Mouse (Mus musculus): ENCODE results near the gene Dhx9.
A peak's percentile ranks its signal among the peaks of the same experiment; 100 is the strongest.
"Not testable (repeated sequence)": the region's sequence is repeated elsewhere in the genome, so short reads cannot be mapped to it uniquely, and the experiment has no call there.

Gene Dhx9

GRCm38 (mm10) chr1:153486120-153486519 lies 1.3 kb downstream of the Dhx9 start:
- DNase-seq (ENCODE audit: low spot score in 2 of 2) = not testable (repeated sequence)

- no peak for DNase-seq (ENCODE audit: low spot score in 2 of 2)
Observed at GRCm38 (mm10) chr1:153485201-153485796, 2.2 kb downstream of the Dhx9 start.

- DNase-seq (ENCODE audit: low spot score in 2 of 2) = no peak
Observed at GRCm38 (mm10) chr1:153481025-153481412, 6.4 kb downstream of the Dhx9 start.

GRCm38 (mm10) chr1:153480386-153481024 lies 7.0 kb downstream of the Dhx9 start:
- peak in 1 of 2 experiments; percentile 47 for DNase-seq (ENCODE audit: low spot score in 2 of 2)

GRCm38 (mm10) chr1:153479296-153479695 lies 8.2 kb downstream of the Dhx9 start:
- no peak for DNase-seq (ENCODE audit: low spot score in 2 of 2)

GRCm38 (mm10) chr1:153461796-153462195 lies 25.7 kb downstream of the Dhx9 start:
- DNase-seq (ENCODE audit: low spot score in 2 of 2) = no peak

GRCm38 (mm10) chr1:153456137-153456536 lies 31.3 kb downstream of the Dhx9 start:
- DNase-seq (ENCODE audit: low spot score in 2 of 2) = no peak

GRCm38 (mm10) chr1:153453146-153453642 lies 34.3 kb downstream of the Dhx9 start:
- no peak for DNase-seq (ENCODE audit: low spot score in 2 of 2)

- no peak for DNase-seq (ENCODE audit: low spot score in 2 of 2)
Observed at GRCm38 (mm10) chr1:153451237-153452154, 36.0 kb downstream of the Dhx9 start.

GRCm38 (mm10) chr1:153446120-153446831 lies 41.2 kb downstream of the Dhx9 start:
- no peak for DNase-seq (ENCODE audit: low spot score in 2 of 2)

- no peak for DNase-seq (ENCODE audit: low spot score in 2 of 2)
Observed at GRCm38 (mm10) chr1:153443632-153444031, 43.8 kb downstream of the Dhx9 start.

- DNase-seq (ENCODE audit: low spot score in 2 of 2) = no peak
Observed at GRCm38 (mm10) chr1:153443019-153443418, 44.4 kb downstream of the Dhx9 start.

- DNase-seq (ENCODE audit: low spot score in 2 of 2) = no peak
Observed at GRCm38 (mm10) chr1:153441656-153442055, 45.8 kb downstream of the Dhx9 start.

GRCm38 (mm10) chr1:153440752-153441151 lies 46.7 kb downstream of the Dhx9 start:
- DNase-seq (ENCODE audit: low spot score in 2 of 2) = no peak

GRCm38 (mm10) chr1:153437536-153437935 lies 49.9 kb downstream of the Dhx9 start:
- DNase-seq (ENCODE audit: low spot score in 2 of 2) = no peak

- DNase-seq (ENCODE audit: low spot score in 2 of 2) = no peak
Observed at GRCm38 (mm10) chr1:153433851-153434589, 53.4 kb downstream of the Dhx9 start.

GRCm38 (mm10) chr1:153432329-153432728 lies 55.1 kb downstream of the Dhx9 start:
- no peak for DNase-seq (ENCODE audit: low spot score in 2 of 2)

GRCm38 (mm10) chr1:153431701-153432100 lies 55.8 kb downstream of the Dhx9 start:
- no peak for DNase-seq (ENCODE audit: low spot score in 2 of 2)

- no peak for DNase-seq (ENCODE audit: low spot score in 2 of 2)
Observed at GRCm38 (mm10) chr1:153431158-153431557, 56.3 kb downstream of the Dhx9 start.

- peak; percentile 27 to 36 for DNase-seq (ENCODE audit: low spot score in 2 of 2)
Observed at GRCm38 (mm10) chr1:153424770-153425584, 62.5 kb downstream of the Dhx9 start, which contains the start of gene Shcbp1l. Gene Shcbp1l (plus strand): TSS chr1:153425162.
